Mouse (Mus musculus): Measurements from ENCODE around the gene Taf11.

The Taf11 gene

DNA sequence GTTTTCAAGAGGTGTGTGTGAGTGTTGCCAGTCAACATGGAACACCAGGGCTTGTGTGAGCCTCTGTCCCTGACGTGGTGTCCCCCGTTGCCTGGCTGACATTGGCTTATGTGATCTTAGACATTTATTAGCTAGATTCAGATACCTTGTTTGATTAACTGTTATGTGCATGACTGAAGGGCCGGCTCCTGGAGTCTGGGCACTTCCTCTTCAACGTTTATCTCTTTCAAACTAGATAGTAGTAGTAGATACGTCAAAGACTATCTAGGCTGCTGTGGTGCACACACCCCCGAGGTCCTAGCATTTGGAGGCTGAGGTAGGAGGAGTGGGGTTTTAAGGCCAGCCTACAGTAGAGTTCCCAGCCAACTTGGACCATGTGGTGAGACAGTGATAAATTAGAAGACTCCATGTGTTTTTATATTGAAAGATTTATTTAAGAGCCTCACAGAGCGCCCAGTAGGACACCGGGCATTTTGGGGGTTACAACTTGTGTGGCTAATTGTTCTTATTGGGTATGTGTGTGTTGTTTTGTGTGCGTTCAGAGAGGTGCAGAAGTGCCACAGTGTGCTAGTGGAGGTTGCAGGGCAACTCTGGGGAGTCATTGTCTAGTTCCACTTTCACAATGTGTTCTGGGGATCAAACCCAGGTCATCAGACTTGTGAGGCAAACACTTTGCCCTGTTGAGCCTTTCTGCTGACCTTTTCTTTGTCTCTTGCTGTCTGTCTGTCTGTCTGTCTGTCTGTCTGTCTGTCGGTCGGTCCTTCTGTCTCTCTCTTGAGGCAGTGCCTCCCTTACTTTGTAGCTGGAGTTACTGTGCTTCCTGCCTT, 51.8 kb downstream of the Taf11 start:
- intact Hi-C loops (cut with DNase I): loop anchor here (5.0 kb wide), 1 partner anchor 39 kb away; no protein-coding TSS in a partner anchor

DNA sequence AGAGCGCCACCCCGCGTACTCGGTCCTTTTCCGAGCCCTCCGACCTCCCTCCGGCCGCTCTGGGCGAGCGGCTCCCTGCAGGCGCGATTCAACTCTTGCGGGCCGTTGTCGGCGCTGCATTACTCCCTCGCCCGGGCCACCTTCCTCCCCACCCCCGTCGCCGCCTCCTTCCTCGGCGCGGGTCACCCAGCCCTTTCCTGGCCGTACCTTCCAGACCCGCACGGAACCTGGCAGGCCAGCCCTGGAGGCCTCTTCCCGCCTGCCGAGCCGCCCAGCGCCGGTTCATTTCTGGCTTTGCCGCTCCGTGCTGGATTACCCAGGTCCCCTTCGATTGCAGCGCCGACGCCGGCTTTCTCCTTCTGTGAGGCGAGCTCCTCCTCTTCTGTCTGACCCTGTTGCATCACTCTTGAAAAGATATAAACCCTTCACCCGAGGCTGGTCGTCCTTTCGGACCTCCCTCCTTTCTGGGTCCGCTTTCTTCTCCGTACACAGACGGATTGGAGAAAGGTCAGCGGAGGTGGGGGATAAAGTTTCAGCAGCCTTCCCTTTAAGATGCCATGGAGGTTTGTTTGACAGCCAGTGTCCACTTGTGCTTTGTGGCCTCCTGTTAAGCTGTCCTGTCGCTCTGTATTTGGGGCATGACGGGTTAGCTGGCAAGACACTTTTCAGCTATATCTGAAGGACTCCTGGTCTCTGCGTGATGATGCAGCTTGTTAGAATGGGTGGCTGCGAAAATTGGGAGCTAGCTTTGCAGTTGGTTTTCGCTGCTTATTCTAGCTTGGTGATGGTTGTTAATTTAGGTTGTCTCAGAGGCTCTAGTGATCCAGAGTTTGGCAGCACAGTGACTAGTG, 52.6 kb downstream of the Taf11 start:
- intact Hi-C loops (cut with DNase I): loop anchor here (5.0 kb wide), 1 partner anchor 40 kb away; no protein-coding TSS in a partner anchor

DNA sequence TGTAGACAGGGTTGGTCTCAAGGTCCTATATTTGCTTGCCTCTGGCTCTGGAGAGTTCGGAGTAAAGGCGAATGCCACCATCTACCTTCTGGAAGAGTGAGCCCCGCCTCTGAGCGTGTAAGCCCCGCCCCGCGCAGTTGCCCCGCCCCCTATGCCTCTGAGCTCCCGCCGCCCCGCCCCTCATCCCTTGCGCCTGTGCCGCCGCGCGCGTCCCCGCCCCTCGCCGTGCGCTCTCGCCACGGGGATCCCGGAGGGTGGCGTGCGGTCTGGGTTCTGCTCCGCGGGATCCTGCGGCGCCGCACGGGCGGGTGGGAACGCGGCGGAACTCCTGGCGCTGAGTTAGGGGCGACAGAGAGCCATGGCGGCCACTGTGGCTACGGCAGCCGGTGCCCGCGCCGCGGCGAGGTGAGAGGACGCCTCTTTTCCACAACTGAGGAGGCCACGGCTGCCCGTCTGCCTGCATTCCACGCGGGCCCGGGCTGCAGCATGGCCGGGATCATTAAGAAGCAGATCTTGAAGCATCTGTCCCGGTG, 53.3 kb downstream of the Taf11 start, which contains the start of gene Uhrf1bp1:
Uhrf1bp1 (plus strand) TSS at position 177 of the 533 bp plus-strand sequence.
- intact Hi-C loops (cut with DNase I): loop anchor here (5.0 kb wide), 1 partner anchor 41 kb away; no protein-coding TSS in a partner anchor

Measured in adrenal gland (tissue).